Mouse (Mus musculus): ENCODE measurements around the gene Cldn34d. TPM values are rescaled to one million over a fixed set of nuclear protein-coding genes. Genes with fewer than 3 reads are reported as not detected.

Gene Cldn34d
- polyA plus RNA-seq (2017; shearing (Covaris generic)): not detected

DNA sequence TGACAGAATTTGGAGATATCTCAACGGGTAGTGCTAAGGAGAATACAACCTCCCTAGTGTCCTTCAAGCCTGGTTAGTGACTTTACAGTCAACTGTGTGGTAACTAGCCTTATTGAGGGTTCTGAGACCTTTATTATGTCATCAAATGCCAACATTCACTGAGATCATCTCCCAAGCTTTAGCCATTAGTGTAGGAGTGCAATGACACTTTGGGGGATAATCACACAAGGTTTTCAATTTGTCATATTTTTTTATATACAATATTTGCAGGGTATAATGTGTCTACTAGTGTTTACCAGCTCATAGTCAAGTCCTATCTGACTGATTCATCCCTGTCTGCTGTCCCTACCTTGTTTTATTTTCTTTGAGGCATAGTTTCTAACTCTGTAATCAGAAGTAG is at the start of gene Cldn34d:
TSS of gene Cldn34d (minus strand) at position 101 of the 400 bp plus-strand sequence.

Other genes starting within 250 kb of the Cldn34d start
- gene Cldn34b4, start 209.6 kb downstream of the Cldn34d start, polyA plus RNA-seq (2017; shearing (Covaris generic)): not detected